Mouse (Mus musculus) frontal cortex, postnatal 25 days (tissue): ENCODE data around the gene Cd99l2.
A peak's percentile ranks its signal among the peaks of the same experiment; 100 is the strongest.

Source experiments
- DNase-seq, 2 experiments: peaks; one replicate each; pipeline ENCODE4 v3.0.0; 2022; ENCODE audit warnings: low spot score in 2 of 2

Gene Cd99l2

GRCm38 (mm10) chrX:71467491-71467890 lies 25.2 kb downstream of the Cd99l2 start:
- no peak for DNase-seq

- DNase-seq = no peak
Observed at GRCm38 (mm10) chrX:71465417-71465816, 27.2 kb downstream of the Cd99l2 start.

GRCm38 (mm10) chrX:71464138-71464826 lies 28.4 kb downstream of the Cd99l2 start:
- no peak for DNase-seq

- no peak for DNase-seq
Observed at GRCm38 (mm10) chrX:71456078-71456737, 36.4 kb downstream of the Cd99l2 start.

GRCm38 (mm10) chrX:71442916-71443315 lies 49.7 kb downstream of the Cd99l2 start:
- DNase-seq = no peak

- DNase-seq = no peak
Observed at GRCm38 (mm10) chrX:71439473-71439872, 53.2 kb downstream of the Cd99l2 start.

- DNase-seq = no peak
Observed at GRCm38 (mm10) chrX:71435542-71435941, 57.1 kb downstream of the Cd99l2 start.

GRCm38 (mm10) chrX:71434860-71435259 lies 57.8 kb downstream of the Cd99l2 start:
- DNase-seq = no peak

- no peak for DNase-seq
Observed at GRCm38 (mm10) chrX:71434448-71434847, 58.2 kb downstream of the Cd99l2 start.

- no peak for DNase-seq
Observed at GRCm38 (mm10) chrX:71430900-71431299, 61.7 kb downstream of the Cd99l2 start.

- DNase-seq = no peak
Observed at GRCm38 (mm10) chrX:71427491-71427890, 65.2 kb downstream of the Cd99l2 start.

GRCm38 (mm10) chrX:71425746-71426519 lies 66.7 kb downstream of the Cd99l2 start:
- peak; percentile 77 to 78 for DNase-seq

GRCm38 (mm10) chrX:71424852-71425251 lies 67.8 kb downstream of the Cd99l2 start:
- no peak for DNase-seq

GRCm38 (mm10) chrX:71413616-71414015 lies 79.0 kb downstream of the Cd99l2 start:
- no peak for DNase-seq

GRCm38 (mm10) chrX:71412776-71413175 lies 79.9 kb downstream of the Cd99l2 start:
- no peak for DNase-seq

- DNase-seq = no peak
Observed at GRCm38 (mm10) chrX:71408386-71408785, 84.3 kb downstream of the Cd99l2 start.

GRCm38 (mm10) chrX:71406290-71406689 lies 86.4 kb downstream of the Cd99l2 start:
- DNase-seq = no peak

GRCm38 (mm10) chrX:71396326-71396725 lies 96.3 kb downstream of the Cd99l2 start:
- DNase-seq = no peak

- no peak for DNase-seq
Observed at GRCm38 (mm10) chrX:71381571-71381970, 111.1 kb downstream of the Cd99l2 start.

- DNase-seq = no peak
Observed at GRCm38 (mm10) chrX:71378435-71378834, 114.2 kb downstream of the Cd99l2 start.

- no peak for DNase-seq
Observed at GRCm38 (mm10) chrX:71376781-71377180, 115.9 kb downstream of the Cd99l2 start.
